Mouse (Mus musculus) embryonic facial prominence, embryonic 15.5 days (tissue): ENCODE data around the gene Tnk2. TPM values are rescaled to one million over a fixed set of nuclear protein-coding genes. Genes with fewer than 3 reads are reported as not detected.
A peak's percentile ranks its signal among the peaks of the same experiment; 100 is the strongest.
"Not testable (repeated sequence)": the region's sequence is repeated elsewhere in the genome, so short reads cannot be mapped to it uniquely, and the experiment has no call there.

Experiments used
- ATAC-seq: fragments of 200-750 bp; cut with Nextera tagmentation; 2 replicates; pipeline ENCODE4 v1.8.0; 2017; ENCODE audit warnings: low read depth, moderate TSS enrichment; ENCODE audit not compliant: insufficient number of reproducible peaks, low FRiP score, low TSS enrichment
- H3K27ac ChIP-seq: fragments of 300-500 bp; sonication (generic); replicated peaks from 2 replicates; pipeline ENCODE4 v1.5.1; 2015; ENCODE audit warnings: mild to moderate bottlenecking, inconsistent platforms
- H3K27me3 ChIP-seq: fragments of 300-500 bp; sonication (generic); 2 replicates; pipeline ENCODE4 v1.6.1; 2015; ENCODE audit warnings: inconsistent platforms
- H3K36me3 ChIP-seq: fragments of 300-500 bp; sonication (generic); 2 replicates; pipeline ENCODE4 v1.6.1; 2015; ENCODE audit warnings: mild to moderate bottlenecking, inconsistent platforms
- H3K4me1 ChIP-seq: fragments of 300-500 bp; sonication (generic); 2 replicates; pipeline ENCODE4 v1.6.1; 2015; ENCODE audit warnings: inconsistent platforms
- H3K4me2 ChIP-seq: fragments of 300-500 bp; sonication (generic); replicated peaks from 2 replicates; pipeline ENCODE4 v1.6.1; 2015; ENCODE audit warnings: mild to moderate bottlenecking, inconsistent platforms
- H3K4me3 ChIP-seq: fragments of 300-500 bp; sonication (generic); replicated peaks from 2 replicates; pipeline ENCODE4 v1.5.1; 2015; ENCODE audit warnings: mild to moderate bottlenecking, inconsistent platforms
- H3K9ac ChIP-seq: fragments of 300-500 bp; sonication (generic); 2 replicates; pipeline ENCODE4 v1.6.1; 2015; ENCODE audit warnings: inconsistent platforms
- H3K9me3 ChIP-seq: fragments of 300-500 bp; sonication (generic); replicated peaks from 2 replicates; pipeline ENCODE4 v1.6.1; 2016; ENCODE audit warnings: inconsistent platforms
- WGBS: fragments of 180-500 bp; shearing (Covaris S2); methylation state at CpG from one replicate; pipeline ENCODE4 v1.1.7; 2015; 5-methylcytosine and 5-hydroxymethylcytosine counted together
- polyA plus RNA-seq: library from polyadenylated mRNA; unstranded; fragments of >200 nt; fragmentation: Nextera tagmentation; extraction: Ambion mirVana; gene quantifications from 2 replicates; pipeline ENCODE4 v1.2.1, GENCODE M21; 2015

The Tnk2 gene
- polyA plus RNA-seq, 1 experiment from 2014 or later, result 16.3 TPM

DNA sequence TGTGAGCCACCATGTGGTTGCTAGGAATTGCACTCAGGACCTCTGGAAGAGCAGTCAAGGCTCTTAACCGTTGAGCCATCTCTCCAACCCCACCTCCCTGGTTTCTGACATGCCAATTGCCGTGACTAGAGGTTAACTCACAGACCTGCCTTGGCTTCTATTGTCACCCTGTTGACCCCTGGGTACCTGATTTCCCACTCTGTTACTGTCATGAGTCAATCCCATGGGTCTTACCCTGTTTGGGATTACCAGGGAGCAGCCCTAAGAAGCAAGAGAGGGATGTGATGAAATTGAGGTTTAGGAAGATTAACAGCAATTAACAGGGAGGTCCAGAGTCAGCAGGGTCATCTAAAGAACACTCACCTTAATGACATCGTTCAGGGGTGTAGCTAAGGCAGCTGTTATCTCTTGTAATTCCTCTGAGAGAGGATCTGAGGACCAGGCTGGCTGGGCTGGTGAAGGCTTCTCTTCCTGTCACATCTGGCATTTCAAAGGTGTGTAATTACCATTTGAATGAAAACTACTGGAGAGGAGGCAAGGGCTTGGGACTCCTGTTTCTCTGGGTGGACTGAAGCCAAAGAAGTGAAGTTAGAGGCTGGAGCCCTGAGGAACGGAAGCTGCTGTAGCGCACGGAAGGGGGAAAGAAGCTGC lies 6.7 kb upstream of the Tnk2 start:
- WGBS, result 26% methylated on average over 6 of the region's 6 CpGs
- no peak overlapping the region for H3K4me3 ChIP-seq
- no peaks in the 10 kb centered on the region for H3K9me3 ChIP-seq
- no peak overlapping the region for H3K9ac ChIP-seq
- H3K4me1 ChIP-seq, result peaks cover 16% of the 10 kb centered on the region
- no peaks in the 10 kb centered on the region for H3K27me3 ChIP-seq
- no peak overlapping the region for H3K27ac ChIP-seq
- H3K36me3 ChIP-seq, result 0 out of 2 replicates have a peak, but pooled peaks cover 3% of the 10 kb centered on the region
- no peak overlapping the region for H3K4me2 ChIP-seq
- no peak for ATAC-seq

DNA sequence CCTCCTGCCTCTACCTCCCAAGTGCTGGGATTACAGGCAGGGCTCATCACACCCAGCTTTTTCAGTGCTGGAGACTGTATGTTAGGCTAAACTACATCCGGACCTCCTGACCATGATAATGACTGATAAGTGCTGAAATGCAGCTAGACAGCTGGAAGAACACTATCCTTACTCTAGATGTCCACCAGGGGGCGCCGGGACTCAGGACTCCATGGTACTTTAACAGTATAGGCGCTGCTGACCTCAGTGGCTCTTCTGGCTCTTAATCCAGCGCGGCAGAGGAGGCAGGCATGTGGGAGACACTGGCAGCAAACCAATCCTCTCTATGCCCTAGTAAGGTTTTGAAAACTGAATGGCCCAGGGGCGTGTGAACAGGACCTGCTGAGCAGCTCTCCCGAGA lies 5.2 kb upstream of the Tnk2 start:
- no peaks in the 10 kb centered on the region for H3K9me3 ChIP-seq
- no peak for ATAC-seq
- no peak overlapping the region for H3K9ac ChIP-seq
- H3K4me3 ChIP-seq, result no peak overlapping the region
- H3K4me1 ChIP-seq, result peaks cover 20% of the 10 kb centered on the region
- H3K4me2 ChIP-seq, result no peak overlapping the region
- H3K36me3 ChIP-seq, result no peaks in the 10 kb centered on the region
- no peaks in the 10 kb centered on the region for H3K27me3 ChIP-seq
- H3K27ac ChIP-seq, result no peak overlapping the region
- 8% methylated on average over 8 of the region's 8 CpGs for WGBS

DNA sequence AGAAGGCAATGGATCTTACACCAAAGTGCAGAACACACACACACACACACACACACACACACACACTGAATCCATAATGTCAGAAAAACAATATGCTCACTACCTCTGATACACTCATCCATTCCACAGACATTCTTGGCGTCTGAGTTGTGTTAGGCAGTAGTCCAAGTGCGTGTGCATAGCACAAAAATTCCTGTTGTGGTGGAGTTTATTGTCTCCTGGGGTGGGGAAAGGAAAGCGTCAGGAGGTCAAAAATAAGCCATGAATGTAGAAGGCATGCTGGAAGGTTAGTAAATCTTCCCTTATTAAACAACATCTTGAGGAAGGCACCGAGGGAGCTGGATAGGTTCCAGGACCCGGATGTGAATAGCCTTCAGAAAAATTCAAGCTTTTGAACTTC lies 3.6 kb upstream of the Tnk2 start:
- ATAC-seq, result no peak
- H3K9ac ChIP-seq, result no peak overlapping the region
- WGBS, result 33% methylated on average over 5 of the region's 5 CpGs
- no peaks in the 10 kb centered on the region for H3K27me3 ChIP-seq
- H3K4me1 ChIP-seq, result peaks cover 26% of the 10 kb centered on the region
- H3K27ac ChIP-seq, result no peak overlapping the region; the same call in 1 of the 2 replicates
- no peaks in the 10 kb centered on the region for H3K36me3 ChIP-seq
- no peak overlapping the region for H3K4me2 ChIP-seq
- H3K4me3 ChIP-seq, result no peak overlapping the region
- no peaks in the 10 kb centered on the region for H3K9me3 ChIP-seq

DNA sequence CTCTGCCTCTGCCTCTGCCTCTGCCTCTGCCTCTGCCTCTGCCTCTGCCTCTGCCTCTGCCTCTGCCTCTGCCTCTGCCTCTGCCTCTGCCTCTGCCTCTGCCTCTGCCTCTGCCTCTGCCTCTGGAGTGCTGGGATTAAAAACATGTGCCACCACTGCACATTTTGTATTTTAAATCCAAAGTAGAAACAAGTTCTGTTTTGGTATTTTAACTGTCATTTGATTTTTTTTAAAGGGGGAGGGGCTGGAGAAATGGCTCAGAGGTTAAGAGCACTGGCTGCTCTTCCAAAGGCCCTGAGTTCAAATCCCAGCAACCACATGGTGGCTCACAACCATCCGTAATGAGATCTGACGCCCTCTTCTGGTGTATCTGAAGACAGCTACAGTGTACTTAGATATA lies 3.0 kb upstream of the Tnk2 start:
- not testable (repeated sequence) for H3K4me3 ChIP-seq, H3K9me3 ChIP-seq, H3K27me3 ChIP-seq, H3K27ac ChIP-seq, H3K4me2 ChIP-seq, H3K9ac ChIP-seq, H3K36me3 ChIP-seq, ATAC-seq
- WGBS, result 70% methylated on average over 2 of the region's 2 CpGs
- H3K4me1 ChIP-seq, result peaks cover 32% of the 10 kb centered on the region

DNA sequence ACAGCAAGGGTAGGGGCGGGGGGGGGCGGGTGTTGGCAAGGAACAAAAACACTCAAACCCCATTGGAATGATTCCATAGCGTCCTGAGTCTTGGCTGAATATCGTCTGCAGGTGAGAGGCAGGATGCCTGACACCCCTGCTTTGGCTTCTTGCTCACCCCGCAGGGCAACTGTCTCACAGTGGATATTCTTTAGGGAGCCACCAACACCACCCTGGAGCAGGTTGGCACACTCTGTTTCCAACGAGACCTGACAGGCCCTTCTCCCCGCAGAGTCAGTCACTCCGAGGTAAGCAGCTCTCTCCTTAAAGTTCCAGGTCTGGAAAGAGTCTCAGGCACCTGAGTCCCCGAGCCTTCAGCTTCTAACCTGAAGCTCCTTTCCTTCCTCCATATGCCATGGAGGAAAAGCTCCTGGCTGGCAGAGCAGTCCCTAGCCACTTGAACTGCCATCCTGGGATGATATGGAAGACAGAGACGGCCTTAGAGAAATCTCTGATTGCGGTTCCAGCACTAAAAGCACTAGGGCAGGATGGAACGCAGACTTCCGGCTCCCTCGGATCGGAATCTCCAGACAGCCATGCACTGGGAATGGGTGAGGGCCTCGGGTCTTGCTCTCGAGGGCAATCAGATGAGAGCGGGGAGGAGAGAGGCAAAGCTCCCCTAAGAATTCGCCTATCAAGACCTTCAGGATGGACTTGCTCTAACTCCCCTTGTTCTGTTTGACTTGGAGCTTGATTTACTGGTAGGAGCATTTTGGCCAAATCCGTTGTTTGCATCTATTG lies 2.0 kb upstream of the Tnk2 start:
- no peak for ATAC-seq
- Histone ChIP-seq H3K4me2 (no peak overlapping the region), H3K9me3 (no peaks in the 10 kb centered on the region), H3K27ac (0 out of 2 replicates have a peak overlapping the region, but pooled peaks have one; percentile 11), H3K27me3 (no peaks in the 10 kb centered on the region), H3K9ac (no peak overlapping the region), H3K4me1 (peaks cover 40% of the 10 kb centered on the region), H3K4me3 (no peak overlapping the region), H3K36me3 (no peaks in the 10 kb centered on the region)
- WGBS, result 57% methylated on average over 20 of the region's 20 CpGs

DNA sequence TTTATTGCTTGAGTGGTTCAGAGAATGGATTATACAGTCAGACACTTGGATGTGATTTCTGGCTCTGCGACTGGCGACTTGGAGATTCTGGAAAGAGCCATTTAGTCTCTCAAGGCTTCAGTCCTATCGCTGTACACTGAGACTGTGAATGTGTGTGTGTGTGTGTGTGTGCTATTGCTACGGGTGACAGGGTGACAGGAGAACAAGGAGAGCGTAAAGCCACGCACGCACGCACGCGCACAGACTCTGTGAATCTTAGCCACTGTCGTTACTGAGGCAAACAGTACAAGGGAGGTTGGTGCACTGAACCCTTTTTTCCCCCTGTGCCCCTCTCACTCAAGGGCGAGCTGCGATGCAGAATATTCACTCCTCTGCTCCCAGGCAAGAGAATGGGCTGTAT lies 1.4 kb upstream of the Tnk2 start:
- H3K9ac ChIP-seq, result no peak overlapping the region
- no peaks in the 10 kb centered on the region for H3K36me3 ChIP-seq
- no peak for ATAC-seq
- no peak overlapping the region for H3K27ac ChIP-seq
- H3K4me1 ChIP-seq, result peaks cover 40% of the 10 kb centered on the region
- H3K4me3 ChIP-seq, result no peak overlapping the region
- 69% methylated on average over 13 of the region's 13 CpGs for WGBS
- H3K9me3 ChIP-seq, result no peaks in the 10 kb centered on the region
- no peak overlapping the region for H3K4me2 ChIP-seq
- H3K27me3 ChIP-seq, result no peaks in the 10 kb centered on the region

DNA sequence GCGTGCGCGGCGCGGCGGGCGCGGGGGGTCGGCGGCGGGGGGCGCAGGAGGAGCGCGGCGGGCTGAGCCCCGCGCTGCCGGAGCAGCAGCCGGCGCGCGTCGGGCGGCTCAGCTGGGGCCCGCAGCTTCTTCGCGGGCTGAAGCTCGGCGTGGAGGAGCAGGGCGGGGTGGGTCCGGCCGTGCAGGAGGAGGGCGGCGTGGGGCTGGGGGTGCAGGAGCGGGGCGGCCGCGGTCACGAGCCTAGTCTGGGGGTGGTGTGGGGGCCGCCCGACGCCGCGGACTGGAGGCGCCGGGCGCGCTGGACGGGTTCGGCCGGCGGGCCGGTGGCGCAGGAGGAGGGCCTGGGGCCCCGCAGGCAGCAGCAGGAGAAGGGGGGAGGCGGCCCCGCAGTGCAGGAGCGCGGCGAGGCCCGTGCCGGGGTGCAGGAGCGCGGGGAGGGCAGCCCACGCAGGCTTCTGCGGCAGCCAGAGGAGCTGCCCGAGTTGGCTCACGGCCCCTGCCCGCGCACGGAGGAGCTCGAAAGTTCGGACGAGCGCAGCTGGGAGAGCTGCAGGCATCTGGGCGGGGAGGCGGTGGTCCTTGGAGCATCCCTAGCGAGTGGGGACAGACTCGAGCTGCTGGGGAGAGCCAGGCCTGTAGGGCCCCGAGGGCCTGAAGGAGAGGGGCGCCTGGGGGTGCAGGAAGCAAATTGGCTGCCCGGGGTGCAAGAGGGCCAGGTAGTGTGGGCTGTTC lies 561 bp downstream of the Tnk2 start:
- under 1% methylated on average over 60 of the region's 82 CpGs for WGBS
- ATAC-seq, result peak; percentile 77
- H3K9me3 ChIP-seq, result no peaks in the 10 kb centered on the region

DNA sequence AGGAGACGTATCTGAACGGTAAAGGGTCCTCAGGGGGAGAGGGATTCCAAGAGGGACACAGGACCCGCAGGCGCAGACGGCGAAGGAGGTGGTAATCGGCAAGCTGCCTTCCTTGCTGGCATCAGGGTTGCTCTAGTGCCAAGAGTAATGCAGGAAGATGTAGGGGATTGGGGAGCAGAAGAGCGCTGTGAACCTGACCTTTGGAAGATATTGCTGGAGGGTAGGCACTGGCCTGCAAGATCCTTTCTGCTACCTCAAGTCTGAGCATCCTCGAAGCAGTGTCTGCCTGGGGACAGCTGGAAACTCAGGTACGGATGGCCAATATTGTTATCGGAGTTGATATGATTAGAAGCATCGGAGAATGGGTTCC lies 1.1 kb downstream of the Tnk2 start:
- 8% methylated on average over 12 of the region's 12 CpGs for WGBS
- Histone ChIP-seq H3K36me3 (no peaks in the 10 kb centered on the region), H3K27ac (peak overlapping the region; percentile 84), H3K4me2 (peak overlapping the region; percentile 77), H3K27me3 (no peaks in the 10 kb centered on the region), H3K4me3 (peak overlapping the region; percentile 70), H3K9me3 (no peaks in the 10 kb centered on the region), H3K9ac (peak overlapping the region; percentile 64), H3K4me1 (peaks cover 38% of the 10 kb centered on the region)
- 0 out of 2 replicates have a peak, but pooled peaks have one; percentile 13 for ATAC-seq

More for the DNA sequence above, 561 bp downstream of the Tnk2 start:
- Histone ChIP-seq H3K36me3 (no peaks in the 10 kb centered on the region), H3K4me2 (peak overlapping the region; percentile 77), H3K4me3 (peak overlapping the region; percentile 70), H3K27ac (peak overlapping the region; percentile 84), H3K9ac (peak overlapping the region; percentile 64), H3K27me3 (no peaks in the 10 kb centered on the region), H3K4me1 (peaks cover 38% of the 10 kb centered on the region)

DNA sequence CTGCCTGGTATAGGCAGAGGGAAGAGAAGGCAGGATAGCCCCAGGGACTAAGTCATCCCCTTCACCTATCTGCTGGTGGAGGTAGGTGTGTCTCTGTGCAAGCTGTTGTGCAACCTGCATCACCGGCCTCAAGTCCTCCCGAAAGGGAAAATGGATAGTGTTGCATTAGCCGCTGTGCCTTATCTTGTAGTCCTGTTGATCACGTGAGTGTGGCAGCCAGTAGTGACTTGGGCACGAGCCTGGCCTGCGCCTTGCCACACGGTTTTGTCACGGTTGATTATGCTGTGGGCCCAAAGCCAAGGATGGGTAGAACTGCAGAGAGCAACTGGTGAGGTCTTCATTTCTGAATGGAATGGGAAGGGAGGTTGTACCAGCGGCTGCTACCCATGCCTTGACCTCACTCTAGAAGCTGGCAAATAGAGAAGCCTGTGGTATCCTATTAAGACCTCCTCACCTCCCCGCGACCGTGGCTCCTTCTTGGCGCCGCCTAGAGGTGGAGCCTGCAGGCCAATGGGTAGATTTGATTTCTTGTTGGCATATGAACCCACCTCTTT lies 1.8 kb downstream of the Tnk2 start:
- Histone ChIP-seq H3K4me3 (peak overlapping the region; percentile 70), H3K4me1 (peaks cover 34% of the 10 kb centered on the region), H3K27ac (peak overlapping the region; percentile 65), H3K9me3 (no peaks in the 10 kb centered on the region), H3K4me2 (peak overlapping the region; percentile 77), H3K36me3 (no peaks in the 10 kb centered on the region), H3K9ac (no peak overlapping the region), H3K27me3 (no peaks in the 10 kb centered on the region)
- no peak for ATAC-seq
- WGBS, result 11% methylated on average over 14 of the region's 14 CpGs

DNA sequence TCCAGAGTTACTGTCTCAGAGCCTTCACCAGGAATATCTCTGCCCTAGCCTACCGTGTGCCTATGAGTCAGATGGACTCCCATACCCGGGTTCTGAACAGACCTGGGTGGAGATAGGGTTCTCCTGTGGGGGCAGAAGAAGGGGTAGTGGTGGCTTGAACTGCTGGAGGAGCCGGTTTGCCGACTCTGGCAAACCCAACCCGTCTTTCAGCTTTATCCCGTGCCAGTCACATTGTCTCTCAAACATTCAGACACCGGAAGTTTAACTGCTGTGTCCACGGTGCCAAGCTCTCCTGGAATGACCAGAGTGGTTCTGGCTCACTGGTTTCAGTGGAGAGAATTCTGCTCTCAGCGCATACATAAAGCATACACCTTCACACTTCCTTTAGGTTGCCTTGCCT lies 2.3 kb downstream of the Tnk2 start:
- ATAC-seq, result no peak
- H3K36me3 ChIP-seq, result no peaks in the 10 kb centered on the region
- peak overlapping the region; percentile 65; the same call in 1 of the 2 replicates for H3K27ac ChIP-seq
- H3K4me2 ChIP-seq, result peak overlapping the region; percentile 77
- peak overlapping the region; percentile 70 for H3K4me3 ChIP-seq
- H3K27me3 ChIP-seq, result no peaks in the 10 kb centered on the region
- peaks cover 34% of the 10 kb centered on the region for H3K4me1 ChIP-seq
- WGBS, result 60% methylated on average over 9 of the region's 9 CpGs
- H3K9me3 ChIP-seq, result no peaks in the 10 kb centered on the region
- no peak overlapping the region for H3K9ac ChIP-seq

DNA sequence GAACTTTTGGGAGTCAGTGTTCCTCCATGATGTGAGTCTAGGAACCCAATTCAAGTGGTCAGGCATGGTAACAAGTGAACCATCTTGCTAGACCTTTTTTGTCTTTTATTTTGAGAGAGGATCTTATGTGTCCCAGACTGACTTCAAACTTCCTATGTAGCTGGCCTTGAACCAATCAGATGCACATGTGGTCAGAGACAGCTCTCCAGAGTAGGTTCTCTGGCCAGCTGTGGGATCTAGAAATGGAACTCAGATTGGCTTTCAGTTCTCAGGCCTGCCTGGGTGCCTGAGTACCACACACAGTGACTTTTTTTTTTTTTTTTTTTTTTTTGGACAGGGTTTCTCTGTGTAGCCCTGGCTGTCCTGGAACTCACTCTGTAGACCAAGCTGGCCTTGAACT lies 4.0 kb downstream of the Tnk2 start:
- Histone ChIP-seq H3K9me3 (no peaks in the 10 kb centered on the region), H3K4me1 (peaks cover 23% of the 10 kb centered on the region), H3K4me2 (no peak overlapping the region), H3K36me3 (no peaks in the 10 kb centered on the region), H3K27me3 (no peaks in the 10 kb centered on the region), H3K4me3 (no peak overlapping the region), H3K27ac (no peak overlapping the region), H3K9ac (no peak overlapping the region)
- no peak for ATAC-seq
